In the genomic region with DNA sequence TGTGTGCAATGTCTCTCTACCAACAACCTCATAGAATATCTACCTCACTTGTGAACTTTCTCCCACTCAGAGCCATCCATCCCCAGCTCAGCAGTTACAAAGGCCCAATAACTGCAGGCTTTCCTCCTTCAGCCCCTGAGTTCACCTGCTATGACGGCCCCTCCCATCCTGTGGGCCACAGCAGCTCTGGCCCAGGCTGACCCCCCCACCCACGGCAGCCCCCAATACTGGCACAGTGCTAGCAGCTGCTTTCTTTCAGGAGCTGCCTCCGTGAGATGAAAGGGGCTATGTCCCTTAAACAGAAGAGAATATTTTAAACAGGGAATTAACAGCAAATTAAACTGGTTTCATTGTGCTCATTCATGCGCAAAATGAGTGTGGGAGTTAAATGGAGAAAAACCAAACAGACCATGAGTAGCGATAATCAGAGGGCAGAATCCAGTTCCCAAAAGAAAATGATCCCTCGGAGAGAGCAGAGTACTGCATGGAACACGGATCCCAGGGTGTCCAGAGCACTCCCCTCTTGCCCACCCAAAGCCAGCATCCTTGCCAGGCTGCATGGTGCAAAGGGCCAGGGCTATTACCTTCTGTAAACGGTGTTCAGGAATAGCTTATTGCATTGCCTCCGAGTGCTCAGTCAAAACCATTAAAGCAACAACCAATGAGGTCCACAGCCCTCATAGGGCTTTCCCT, we compare ENCODE assay signal across 11 mouse cellular contexts.
DNase-seq lines count a peak whose midpoint lies in the region; ATAC-seq and TF ChIP-seq lines count a peak whose summit lies in the region.
"Had no signal": no experiment of that assay in that cellular context is flagged by ENCODE, and none has a peak within 500 bp of the region (broad histone marks: within the 10 kb centered on the region; RNA-seq: fewer than 3 reads in every experiment).

No protein-coding gene starts in this region.

- DNase-seq in Patski (ENCODE audit: low read depth, low spot score): no peak
- peak; percentile 88 for DNase-seq in brain, embryonic 14.5 days (ENCODE audit: low read depth)
- no peak for DNase-seq in layer of hippocampus, postnatal 25 days (ENCODE audit: extremely low spot score in 1 of 2, low spot score in 1 of 2)
- DNase-seq in spleen, postnatal 14 days (ENCODE audit: low spot score in 2 of 2): no peak
- DNase-seq in thymus, postnatal 25 days: no peak
- DNase-seq: adrenal gland, postnatal 14 days; gastrocnemius, postnatal 10 days had no signal

- H3K9ac ChIP-seq in hindbrain, embryonic 12.5 days: no peak overlapping the region
- no peak overlapping the region for H3K9ac ChIP-seq in midbrain, embryonic 15.5 days
- H3K9ac ChIP-seq: heart, embryonic 12.5 days had no signal

- ATAC-seq in Patski: peak; percentile 16
- peak; percentile 76 for ATAC-seq in hindbrain, embryonic 12.5 days (ENCODE audit: low FRiP score)
- no peak for ATAC-seq in midbrain, embryonic 15.5 days (replicated peaks)

- CTCF ChIA-PET in Patski (lab: Charles Lee): interaction anchor here (1.1 to 1.7 kb wide), 4 partner anchors 10 to 27 kb away, joined by 3 to 4 read pairs (median 4); no protein-coding TSS in a partner anchor

- POLR2A ChIA-PET in Patski (lab: Charles Lee): no interaction called here

- no peak for TF ChIP-seq CTCF in Patski (IDR thresholded peaks at IDR 0.05)
- no peak for TF ChIP-seq CTCF in brain, embryonic 14.5 days (IDR thresholded peaks at IDR 0.05; ENCODE audit: borderline replicate concordance, extremely low read depth, insufficient read depth, insufficient read length)

- TF ChIP-seq POLR2A in brain, embryonic 14.5 days (IDR thresholded peaks at IDR 0.05; ENCODE audit: borderline replicate concordance, extremely low read depth, insufficient read depth, insufficient read length, poor library complexity, severe bottlenecking): no peak

- no peaks in the 10 kb centered on the region for H3K27me3 ChIP-seq in Patski
- H3K27me3 ChIP-seq in hindbrain, embryonic 12.5 days: peaks cover 8% of the 10 kb centered on the region; the same call in 1 of the 2 replicates
- no peaks in the 10 kb centered on the region; the same call in 1 of the 2 replicates for H3K27me3 ChIP-seq in midbrain, embryonic 15.5 days (replicated peaks)

- H3K4me3 ChIP-seq in hindbrain, embryonic 12.5 days: no peak overlapping the region
- H3K4me3 ChIP-seq in midbrain, embryonic 15.5 days: no peak overlapping the region
- H3K4me3 ChIP-seq: heart, embryonic 12.5 days had no signal

- in situ Hi-C loops in Patski (cut with MboI; ENCODE audit: low pct_unique_long_range_greater_than_20kb): no loop called here

- 0 out of 2 replicates have a peak overlapping the region, but pooled peaks have one; percentile 1 for H3K27ac ChIP-seq in hindbrain, embryonic 12.5 days
- H3K27ac ChIP-seq in midbrain, embryonic 15.5 days: peak overlapping the region; percentile 37

- no peaks in the 10 kb centered on the region for H3K36me3 ChIP-seq in hindbrain, embryonic 12.5 days
- no peaks in the 10 kb centered on the region for H3K36me3 ChIP-seq in midbrain, embryonic 15.5 days (replicated peaks)
- H3K36me3 ChIP-seq: heart, embryonic 12.5 days had no signal

- H3K4me1 ChIP-seq in hindbrain, embryonic 12.5 days: peaks cover 36% of the 10 kb centered on the region
- H3K4me1 ChIP-seq in midbrain, embryonic 15.5 days: peaks cover 34% of the 10 kb centered on the region
- H3K4me1 ChIP-seq: heart, embryonic 12.5 days had no signal

- 23% methylated on average over 9 of the region's 9 CpGs for WGBS in hindbrain, embryonic 12.5 days
- WGBS in midbrain, embryonic 15.5 days: 13% methylated on average over 9 of the region's 9 CpGs

- H3K4me2 ChIP-seq in hindbrain, embryonic 12.5 days (replicated peaks): no peak overlapping the region
- no peak overlapping the region for H3K4me2 ChIP-seq in midbrain, embryonic 15.5 days
- H3K4me2 ChIP-seq: heart, embryonic 12.5 days; liver, embryonic 11.5 days had no signal

- H3K9me3 ChIP-seq in hindbrain, embryonic 12.5 days (replicated peaks): no peaks in the 10 kb centered on the region
- H3K9me3 ChIP-seq in midbrain, embryonic 15.5 days: no peaks in the 10 kb centered on the region
- H3K9me3 ChIP-seq: heart, embryonic 12.5 days had no signal
